Mouse (Mus musculus) ovary, postnatal 36 days (tissue): ENCODE results near the gene Olfr1243.
"Not testable (repeated sequence)": the region's sequence is repeated elsewhere in the genome, so short reads cannot be mapped to it uniquely, and the experiment has no call there.

Source experiments
- DNase-seq: peaks from one replicate; pipeline ENCODE4 v3.0.0; 2022; ENCODE audit warnings: low spot score, mixed read lengths

Gene Olfr1243

GRCm38 (mm10) chr2:89531387-89531786 lies at the start of gene Olfr1243:
Gene Olfr1243 (minus strand): TSS chr2:89531487.
- DNase-seq: no peak

- no peak for DNase-seq
Measured at GRCm38 (mm10) chr2:89578347-89578746, 47.1 kb upstream of the Olfr1243 start, which contains the start of gene Olfr1245. Gene Olfr1245 (minus strand): TSS chr2:89578447.

- not testable (repeated sequence) for DNase-seq
Measured at GRCm38 (mm10) chr2:89562706-89563105, 31.4 kb upstream of the Olfr1243 start.

GRCm38 (mm10) chr2:89544516-89544915 lies 13.2 kb upstream of the Olfr1243 start:
- DNase-seq: no peak

GRCm38 (mm10) chr2:89539923-89540322 lies 8.6 kb upstream of the Olfr1243 start:
- no peak for DNase-seq

- DNase-seq: no peak
Measured at GRCm38 (mm10) chr2:89498235-89498634, 33.1 kb downstream of the Olfr1243 start, which contains the start of gene Olfr1242. Gene Olfr1242 (minus strand): TSS chr2:89498335.

GRCm38 (mm10) chr2:89487026-89487425 lies 44.3 kb downstream of the Olfr1243 start, which contains the start of gene Olfr1241:
Gene Olfr1241 (minus strand): TSS chr2:89487126.
- no peak for DNase-seq
